Mouse (Mus musculus) mouse trophoblast stem cell (cell line): ENCODE data around the gene Krt25.

ENCODE experiments used
- in situ Hi-C, 2 experiments: fragments of 300-500 bp; cut with MseI, MboI; formaldehyde crosslinking; loops; 2 replicates in 1 of 2; 3 replicates in 1 of 2; pipeline ENCODE4 v1.15.1; 2025

The Krt25 gene

GRCm38 (mm10) chr11:99322851-99323250 is at the start of gene Krt25:
Gene Krt25 (minus strand): TSS chr11:99322951.
- in situ Hi-C loops = no loop called here

GRCm38 (mm10) chr11:99369853-99370451 is 47.2 kb upstream of the Krt25 start:
- in situ Hi-C loops = loop anchor here in 1 of 2 experiments (5.0 kb wide), 1 partner anchor 58 kb away; no protein-coding TSS in a partner anchor

GRCm38 (mm10) chr11:99369229-99369628 is 46.5 kb upstream of the Krt25 start:
- in situ Hi-C loops = loop anchor here in 1 of 2 experiments (5.0 kb wide), 1 partner anchor 57 kb away; no protein-coding TSS in a partner anchor

GRCm38 (mm10) chr11:99366791-99367190 is 44.0 kb upstream of the Krt25 start:
- in situ Hi-C loops = loop anchor here in 1 of 2 experiments (5.0 kb wide), 1 partner anchor 54 kb away; no protein-coding TSS in a partner anchor

GRCm38 (mm10) chr11:99364412-99364811 is 41.7 kb upstream of the Krt25 start:
- in situ Hi-C loops = loop anchor here in 1 of 2 experiments (5.0 kb wide), 1 partner anchor 52 kb away; no protein-coding TSS in a partner anchor

- in situ Hi-C loops = loop anchor here in 1 of 2 experiments (5.0 kb wide), 1 partner anchor 49 kb away; no protein-coding TSS in a partner anchor
Observed at GRCm38 (mm10) chr11:99361423-99361822, 38.7 kb upstream of the Krt25 start.

- in situ Hi-C loops = no loop called here
Observed at GRCm38 (mm10) chr11:99351004-99351403, 28.3 kb upstream of the Krt25 start, which contains the start of gene Krt27. Gene Krt27 (minus strand): TSS chr11:99351104.

- in situ Hi-C loops = no loop called here
Observed at GRCm38 (mm10) chr11:99339299-99339847, 16.6 kb upstream of the Krt25 start.

- in situ Hi-C loops = no loop called here
Observed at GRCm38 (mm10) chr11:99337866-99338265, 15.1 kb upstream of the Krt25 start, which contains the start of gene Krt26. Gene Krt26 (minus strand): TSS chr11:99337966.

GRCm38 (mm10) chr11:99333426-99333825 is 10.7 kb upstream of the Krt25 start:
- in situ Hi-C loops = no loop called here

GRCm38 (mm10) chr11:99329655-99330054 is 6.9 kb upstream of the Krt25 start:
- in situ Hi-C loops = no loop called here

GRCm38 (mm10) chr11:99321094-99321493 is 1.7 kb downstream of the Krt25 start:
- in situ Hi-C loops = no loop called here

- in situ Hi-C loops = no loop called here
Observed at GRCm38 (mm10) chr11:99319127-99319526, 3.6 kb downstream of the Krt25 start.

GRCm38 (mm10) chr11:99316543-99316942 is 6.2 kb downstream of the Krt25 start:
- in situ Hi-C loops = no loop called here

- in situ Hi-C loops = loop anchor here (5.0 kb wide), 2 partner anchors 48 to 53 kb away; no protein-coding TSS in a partner anchor
Observed at GRCm38 (mm10) chr11:99314594-99314993, 8.2 kb downstream of the Krt25 start.

- in situ Hi-C loops = loop anchor here (5.0 kb wide), 2 partner anchors 51 to 56 kb away; no protein-coding TSS in a partner anchor
Observed at GRCm38 (mm10) chr11:99310882-99311281, 11.9 kb downstream of the Krt25 start.

GRCm38 (mm10) chr11:99307579-99307978 is 15.2 kb downstream of the Krt25 start:
- in situ Hi-C loops = no loop called here

GRCm38 (mm10) chr11:99295039-99295438 is 27.7 kb downstream of the Krt25 start:
- in situ Hi-C loops = loop anchor here in 1 of 2 experiments (5.0 kb wide), 1 partner anchor 38 kb away; no protein-coding TSS in a partner anchor

- in situ Hi-C loops = no loop called here
Observed at GRCm38 (mm10) chr11:99292846-99293245, 29.9 kb downstream of the Krt25 start.

GRCm38 (mm10) chr11:99284833-99285312 is 37.9 kb downstream of the Krt25 start, which contains the start of gene Krt24:
Gene Krt24 (minus strand): TSS chr11:99285262.
- in situ Hi-C loops = no loop called here

- in situ Hi-C loops = no loop called here
Observed at GRCm38 (mm10) chr11:99284011-99284410, 38.7 kb downstream of the Krt25 start.

- in situ Hi-C loops = no loop called here
Observed at GRCm38 (mm10) chr11:99283334-99283733, 39.4 kb downstream of the Krt25 start.
